Mouse (Mus musculus) embryonic stem cell, embryonic (primary cell): ENCODE measurements around the gene Fxyd3.

Source experiments
- CTCF ChIA-PET, 4 experiments: fragments of 300-600 bp in 2 of 4; fragments of 350-600 bp in 2 of 4; sonication (Branson Sonifier 250); formaldehyde crosslinking; loops; one replicate each; lab custom pipeline; 2022; ENCODE audit warnings: inconsistent platforms in 2 of 4; lab: Charles Lee
- POLR2A ChIA-PET, 4 experiments: fragments of 300-600 bp in 2 of 4; fragments of 350-600 bp in 2 of 4; sonication (Branson Sonifier 250); formaldehyde crosslinking; loops; one replicate each; lab custom pipeline; 2022; ENCODE audit warnings: antibody characterized with exemption in 4 of 4, inconsistent platforms in 1 of 4; lab: Charles Lee

Gene Fxyd3

DNA sequence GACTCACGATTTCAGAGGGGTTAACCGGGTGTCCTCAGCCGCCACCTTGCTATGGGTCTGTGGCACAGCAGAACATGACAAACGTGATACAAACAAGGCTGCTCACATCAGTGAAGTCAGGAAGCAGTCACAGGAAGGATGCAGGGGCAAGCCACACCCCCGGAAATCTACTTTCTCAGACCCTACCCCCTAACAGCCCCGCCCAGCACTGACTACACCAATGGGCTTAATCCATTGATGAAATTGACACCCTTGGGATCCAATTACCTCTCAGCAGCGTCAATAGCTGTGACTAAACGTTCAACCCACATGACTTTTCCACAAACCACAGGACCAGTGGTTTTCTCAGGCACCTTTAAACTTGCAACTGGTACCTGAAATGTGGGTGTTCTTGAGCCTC, 47.9 kb downstream of the Fxyd3 start:
- POLR2A ChIA-PET, result interaction anchor here in 2 of 4 experiments (0.6 to 1.0 kb wide), 2 partner anchors 9 to 40 kb away, joined by 3 to 4 read pairs; no protein-coding TSS in a partner anchor
- CTCF ChIA-PET, result interaction anchor here in 2 of 4 experiments (0.6 to 1.0 kb wide), 3 partner anchors 9 to 360 kb away, joined by 3 to 5 read pairs (median 4); no protein-coding TSS in a partner anchor
